Mouse (Mus musculus) brown adipose tissue, adult 24 weeks (tissue): ENCODE data around the gene Gm28042. TPM values are rescaled to one million over a fixed set of nuclear protein-coding genes. Genes with fewer than 3 reads are reported as not detected.

Source experiments
- H3K27ac ChIP-seq: fragments of 200-500 bp; replicated peaks from 2 replicates; pipeline ENCODE4 v1.5.1; 2012; ENCODE audit warnings: low read depth, mild to moderate bottlenecking, low read length
- H3K4me1 ChIP-seq: fragments of 200-500 bp; 2 replicates; pipeline ENCODE4 v1.6.1; 2012; ENCODE audit warnings: low read length, mixed read lengths; ENCODE audit not compliant: control insufficient read depth, insufficient read depth, insufficient read length
- H3K4me3 ChIP-seq: fragments of 200-500 bp; 2 replicates; pipeline ENCODE4 v1.5.1; 2012; ENCODE audit warnings: low read depth, mild to moderate bottlenecking, low read length, moderate library complexity; ENCODE audit not compliant: insufficient read depth
- polyA plus RNA-seq: library from polyadenylated mRNA; stranded (reverse); fragments of >200 nt; gene quantifications from 2 replicates; pipeline ENCODE4 v1.2.4, GENCODE M21; 2012; ENCODE audit not compliant: missing spikeins, insufficient read depth, insufficient read length

Gm28042 gene
- polyA plus RNA-seq, 1 experiment = not detected

DNA sequence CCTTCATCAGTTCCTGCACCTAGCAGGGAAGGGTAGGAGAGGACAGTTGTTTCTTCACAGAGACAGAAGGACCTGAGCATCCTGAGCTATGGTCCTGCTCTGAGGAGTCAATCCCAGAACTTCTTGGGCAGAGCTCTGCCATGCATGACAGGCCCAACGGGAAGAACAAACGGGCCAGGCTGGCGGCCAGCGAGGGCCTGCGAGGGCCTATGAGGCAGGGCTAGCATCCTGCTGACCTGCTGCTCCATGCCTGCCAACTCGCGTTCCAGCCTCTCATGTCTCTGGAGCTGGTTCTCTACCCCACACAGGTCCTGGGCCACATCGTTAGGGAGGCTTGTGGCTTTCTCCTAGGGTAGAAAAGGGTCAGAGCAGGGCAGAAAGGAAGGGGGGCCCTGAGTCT, 35.0 kb downstream of the Gm28042 start:
- Histone ChIP-seq H3K27ac (no peak overlapping the region), H3K4me3 (no peak overlapping the region), H3K4me1 (peaks cover 24% of the 10 kb centered on the region)

DNA sequence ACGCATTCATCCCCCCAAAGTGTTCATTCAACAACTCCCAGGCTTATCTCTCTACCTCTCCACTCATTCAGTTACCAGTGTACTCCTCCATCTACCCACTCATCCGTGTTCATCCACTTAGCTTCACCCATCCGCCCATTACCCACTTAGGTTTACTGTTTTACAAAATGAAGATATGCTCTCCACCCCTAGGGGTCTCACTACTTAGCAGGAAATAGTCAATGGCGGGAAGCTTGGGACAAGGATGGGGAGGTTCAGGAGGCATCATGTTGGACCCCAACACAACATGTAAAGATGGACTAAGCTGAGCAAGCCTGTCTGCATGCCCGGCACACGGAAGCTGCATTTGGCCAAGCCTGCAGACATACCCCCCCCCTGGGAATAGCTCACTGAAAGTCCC, 37.3 kb downstream of the Gm28042 start:
- H3K4me3 ChIP-seq = no peak overlapping the region
- no peak overlapping the region for H3K27ac ChIP-seq
- peaks cover 11% of the 10 kb centered on the region for H3K4me1 ChIP-seq

- peaks cover 6% of the 10 kb centered on the region; the same call in 1 of the 2 replicates for H3K4me1 ChIP-seq
- no peak overlapping the region for H3K4me3 ChIP-seq
- H3K27ac ChIP-seq = no peak overlapping the region
These were observed 38.0 kb downstream of the Gm28042 start for GRCm38 (mm10) chr2:120065243-120065642.

- no peak overlapping the region for H3K27ac ChIP-seq
- H3K4me3 ChIP-seq = no peak overlapping the region
- H3K4me1 ChIP-seq = peaks cover under 1% of the 10 kb centered on the region; the same call in 1 of the 2 replicates
These were observed 38.9 kb downstream of the Gm28042 start for GRCm38 (mm10) chr2:120066224-120066623.

DNA sequence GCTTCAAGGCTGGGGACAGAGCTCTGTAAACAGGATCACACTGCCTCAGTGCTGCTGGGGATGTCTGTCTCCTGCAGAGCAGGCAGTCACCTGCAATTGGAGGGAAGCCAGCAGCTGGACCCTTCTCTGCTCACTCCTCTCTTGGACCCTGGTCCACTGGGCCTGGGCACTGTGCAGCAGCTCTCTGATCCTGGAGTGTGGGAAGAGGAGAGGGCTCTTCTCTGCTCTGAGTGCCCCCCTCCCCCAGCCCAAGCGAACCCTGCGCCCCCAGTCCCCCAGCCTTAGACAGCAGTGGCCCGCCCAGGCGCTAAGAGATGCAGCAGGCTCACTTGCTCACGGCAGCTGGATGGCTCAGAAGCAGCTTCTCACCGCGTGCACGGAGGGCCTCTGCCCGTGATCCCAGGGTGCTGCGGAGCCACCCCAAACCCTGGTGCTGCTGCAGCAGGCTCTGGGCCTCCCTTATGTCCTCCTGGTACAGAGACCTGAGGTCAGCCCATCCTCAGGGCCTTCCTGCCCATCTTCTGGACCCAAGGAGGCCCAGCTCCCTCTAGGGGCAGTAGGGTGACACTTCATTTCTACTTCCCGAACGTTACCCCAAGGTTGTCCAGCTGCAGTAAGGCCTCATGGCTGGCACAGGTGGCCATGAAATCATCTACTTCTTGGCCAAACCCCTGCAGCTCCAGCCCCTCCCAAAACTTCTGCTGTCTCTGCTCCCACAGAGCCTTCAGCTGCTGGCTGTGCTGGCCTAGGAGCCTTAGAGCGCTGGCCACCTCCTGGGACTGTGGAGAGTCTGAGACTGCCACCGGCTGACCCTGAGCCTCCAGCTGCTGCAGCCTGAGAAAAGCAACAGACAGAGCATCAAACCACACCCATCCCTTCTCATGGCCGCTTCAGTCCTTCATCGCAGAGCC, 41.5 kb downstream of the Gm28042 start:
- no peak overlapping the region for H3K27ac ChIP-seq
- H3K4me3 ChIP-seq = no peak overlapping the region
- H3K4me1 ChIP-seq = peaks cover 9% of the 10 kb centered on the region

DNA sequence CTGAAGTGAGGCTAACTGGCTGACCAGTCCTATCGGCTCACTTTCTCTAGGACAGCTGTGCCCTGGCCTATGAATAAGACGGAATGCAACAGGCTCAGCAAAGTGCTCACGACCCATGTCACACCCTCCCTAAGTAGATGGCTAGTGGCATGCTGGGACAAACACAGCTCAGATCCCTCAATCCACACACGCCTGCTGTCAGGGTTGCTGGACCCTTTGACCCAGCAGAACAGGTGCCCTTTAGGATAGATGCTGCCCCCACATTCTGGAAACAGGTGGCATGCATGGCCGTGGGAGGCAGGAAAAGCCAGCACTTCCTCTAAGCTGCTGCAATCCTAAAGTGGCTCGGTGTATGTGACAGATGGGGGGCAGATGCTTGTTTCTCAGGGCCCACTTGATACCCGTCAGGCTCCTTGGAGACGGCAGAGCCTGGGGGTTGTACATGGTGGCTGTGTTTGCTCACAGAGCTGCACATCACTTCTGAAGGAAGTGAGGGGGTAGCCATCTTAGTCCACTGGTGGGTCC, 42.2 kb downstream of the Gm28042 start:
- Histone ChIP-seq H3K27ac (no peak overlapping the region), H3K4me3 (no peak overlapping the region), H3K4me1 (peaks cover 9% of the 10 kb centered on the region)

DNA sequence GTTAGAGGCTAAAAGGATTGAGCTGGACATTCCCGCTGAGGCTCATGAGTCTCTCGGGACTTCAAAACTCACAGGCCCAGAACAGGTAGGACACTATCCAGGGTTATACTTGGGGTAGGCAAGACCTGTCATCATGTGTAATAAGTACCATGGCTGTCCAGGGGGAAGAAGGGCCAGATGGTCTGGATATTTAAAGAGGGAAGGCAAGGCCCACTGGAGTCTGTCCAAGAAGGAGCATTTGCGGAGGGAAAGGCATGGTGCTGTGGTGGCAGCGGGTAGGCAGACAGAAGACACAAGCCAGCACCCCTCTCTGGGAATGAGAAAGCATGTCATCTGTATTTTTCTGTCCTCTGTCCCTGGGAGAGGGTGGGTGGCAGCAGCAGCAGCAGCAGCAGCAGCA, 46.8 kb downstream of the Gm28042 start:
- no peak overlapping the region for H3K4me3 ChIP-seq
- peaks cover 9% of the 10 kb centered on the region for H3K4me1 ChIP-seq
- no peak overlapping the region for H3K27ac ChIP-seq

GRCm38 (mm10) chr2:120076076-120076705, 48.9 kb downstream of the Gm28042 start:
- H3K4me3 ChIP-seq = no peak overlapping the region
- peaks cover 9% of the 10 kb centered on the region for H3K4me1 ChIP-seq
- no peak overlapping the region for H3K27ac ChIP-seq

DNA sequence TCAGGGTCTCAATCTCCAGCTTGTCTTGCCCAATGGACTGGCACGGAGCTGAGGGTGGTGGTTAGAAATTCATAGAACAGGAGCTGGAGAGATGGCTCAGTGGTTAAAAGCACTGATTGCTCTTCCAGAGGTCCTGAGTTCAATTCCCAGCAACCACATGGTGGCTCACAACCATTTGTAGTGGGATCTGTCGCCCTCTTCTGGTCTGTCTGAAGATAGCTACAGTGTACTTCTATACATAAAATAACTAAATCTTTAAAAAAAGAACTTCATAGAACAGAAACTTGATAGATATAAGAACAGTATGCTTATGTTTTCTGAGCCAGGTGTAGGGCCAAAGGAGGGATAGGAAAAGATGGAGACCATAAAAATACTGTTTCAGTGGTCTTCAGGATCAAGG, 55.1 kb downstream of the Gm28042 start:
- H3K4me1 ChIP-seq = no peaks in the 10 kb centered on the region
- H3K27ac ChIP-seq = no peak overlapping the region
- H3K4me3 ChIP-seq = no peak overlapping the region

- H3K4me1 ChIP-seq = no peaks in the 10 kb centered on the region
- H3K27ac ChIP-seq = no peak overlapping the region
- no peak overlapping the region for H3K4me3 ChIP-seq
These were observed 57.5 kb downstream of the Gm28042 start for GRCm38 (mm10) chr2:120084593-120085361.

GRCm38 (mm10) chr2:120086038-120086437, 58.7 kb downstream of the Gm28042 start:
- Histone ChIP-seq H3K4me1 (no peaks in the 10 kb centered on the region), H3K4me3 (no peak overlapping the region), H3K27ac (no peak overlapping the region)

DNA sequence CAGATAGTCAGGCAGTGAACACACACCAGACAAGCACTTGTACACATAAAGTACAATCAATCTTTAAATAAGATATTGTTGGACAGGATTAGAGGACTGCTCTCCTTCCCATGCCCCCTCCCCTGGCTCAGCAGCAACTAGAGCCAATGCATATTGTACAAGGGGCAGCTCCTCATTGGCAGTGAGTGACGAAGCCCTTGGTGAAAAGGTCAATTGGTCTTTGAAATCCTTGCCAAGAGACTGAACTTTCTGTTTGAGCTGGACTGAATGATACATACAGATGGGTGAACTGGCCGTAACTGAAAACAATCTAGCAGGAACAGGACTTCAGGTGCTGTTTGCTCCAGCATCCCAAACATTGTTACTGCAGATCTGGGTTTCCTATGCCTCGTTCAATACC, 60.1 kb downstream of the Gm28042 start:
- no peak overlapping the region for H3K27ac ChIP-seq

GRCm38 (mm10) chr2:120087897-120088296, 60.6 kb downstream of the Gm28042 start:
- no peak overlapping the region for H3K4me3 ChIP-seq
- no peak overlapping the region for H3K27ac ChIP-seq
- H3K4me1 ChIP-seq = no peaks in the 10 kb centered on the region

More for the DNA sequence above, 60.1 kb downstream of the Gm28042 start:
- H3K4me3 ChIP-seq = no peak overlapping the region
- no peaks in the 10 kb centered on the region for H3K4me1 ChIP-seq

DNA sequence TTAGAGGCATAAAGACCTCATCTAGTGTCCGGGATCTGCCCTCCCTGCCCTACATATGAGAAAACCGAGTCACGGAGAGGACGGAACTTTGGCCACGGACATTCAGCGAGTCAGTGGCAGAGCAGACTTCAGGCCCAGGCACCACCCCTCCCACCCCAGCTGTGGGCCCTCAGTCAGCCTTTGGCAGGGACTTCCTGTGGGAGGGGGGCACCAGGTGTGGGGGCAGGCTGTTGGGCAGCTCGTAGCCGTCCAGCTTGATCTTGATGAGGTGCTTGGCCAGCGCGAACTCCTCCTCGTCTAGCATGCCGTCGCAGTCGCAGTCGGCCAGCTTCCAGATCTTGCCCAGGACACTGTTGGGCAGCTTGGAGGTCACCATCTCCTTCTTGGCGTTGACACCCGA, 63.7 kb downstream of the Gm28042 start:
- Histone ChIP-seq H3K27ac (no peak overlapping the region), H3K4me1 (no peaks in the 10 kb centered on the region), H3K4me3 (no peak overlapping the region)
